Mouse (Mus musculus) hindbrain, embryonic 12.5 days (tissue): Measurements from ENCODE around the gene Ss18l2. TPM values are rescaled to one million over a fixed set of nuclear protein-coding genes. Genes with fewer than 3 reads are reported as not detected.

Experiments used
- ATAC-seq: fragments of 200-750 bp; cut with Nextera tagmentation; 2 replicates; pipeline ENCODE4 v1.8.0; 2017; ENCODE audit warnings: moderate TSS enrichment; ENCODE audit not compliant: low FRiP score
- H3K27ac ChIP-seq: fragments of 300-500 bp; sonication (generic); 2 replicates; pipeline ENCODE4 v1.5.1; 2016; ENCODE audit warnings: mild to moderate bottlenecking
- H3K27me3 ChIP-seq: fragments of 300-500 bp; sonication (generic); 2 replicates; pipeline ENCODE4 v1.6.1; 2016; ENCODE audit warnings: mild to moderate bottlenecking
- H3K36me3 ChIP-seq: fragments of 300-500 bp; sonication (generic); 2 replicates; pipeline ENCODE4 v1.6.1; 2016; ENCODE audit warnings: mild to moderate bottlenecking
- H3K4me1 ChIP-seq: fragments of 300-500 bp; sonication (generic); 2 replicates; pipeline ENCODE4 v1.6.1; 2016
- H3K4me2 ChIP-seq: fragments of 300-500 bp; sonication (generic); replicated peaks from 2 replicates; pipeline ENCODE4 v1.6.1; 2016; ENCODE audit warnings: mild to moderate bottlenecking
- H3K4me3 ChIP-seq: fragments of 300-500 bp; sonication (generic); 2 replicates; pipeline ENCODE4 v1.5.1; 2016; ENCODE audit warnings: mild to moderate bottlenecking
- H3K9ac ChIP-seq: fragments of 300-500 bp; sonication (generic); 2 replicates; pipeline ENCODE4 v1.6.1; 2016; ENCODE audit warnings: mild to moderate bottlenecking, moderate library complexity
- H3K9me3 ChIP-seq: fragments of 300-500 bp; sonication (generic); replicated peaks from 2 replicates; pipeline ENCODE4 v1.6.1; 2016; ENCODE audit warnings: mild to moderate bottlenecking
- WGBS: fragments of 180-500 bp; shearing (Covaris S2); methylation state at CpG from one replicate; pipeline ENCODE4 v1.1.7; 2016; 5-methylcytosine and 5-hydroxymethylcytosine counted together
- polyA plus RNA-seq: library from polyadenylated mRNA; unstranded; fragments of >200 nt; fragmentation: Nextera tagmentation; extraction: Ambion mirVana; gene quantifications from 2 replicates; pipeline ENCODE4 v1.2.1, GENCODE M21; 2016

Gene Ss18l2
- polyA plus RNA-seq, 1 experiment from 2014 or later, result 130 TPM

GRCm38 (mm10) chr9:121704646-121705625 is 5.2 kb upstream of the Ss18l2 start, which contains the start of gene Sec22c:
Gene Sec22c (minus strand): TSS chr9:121705490.
- 2% methylated on average over 63 of the region's 69 CpGs for WGBS
- 0 out of 2 replicates have a peak, but pooled peaks cover 6% of the 10 kb centered on the region for H3K36me3 ChIP-seq
- ATAC-seq, result peak; percentile 98
- 0 out of 2 replicates have a peak, but pooled peaks cover 3% of the 10 kb centered on the region for H3K27me3 ChIP-seq
- peaks cover 34% of the 10 kb centered on the region for H3K4me1 ChIP-seq
- peak within 1 kb of the TSS; percentile 93 for H3K4me2 ChIP-seq
- H3K4me3 ChIP-seq, result peak within 1 kb of the TSS; percentile 83
- no peaks in the 10 kb centered on the region for H3K9me3 ChIP-seq
- H3K27ac ChIP-seq, result peak within 1 kb of the TSS; percentile 79
- peak within 1 kb of the TSS; percentile 86 for H3K9ac ChIP-seq

- Histone ChIP-seq H3K36me3 (no peaks in the 10 kb centered on the region), H3K4me2 (no peak overlapping the region), H3K9ac (no peak overlapping the region), H3K27ac (no peak overlapping the region), H3K9me3 (no peaks in the 10 kb centered on the region), H3K27me3 (0 out of 2 replicates have a peak, but pooled peaks cover 3% of the 10 kb centered on the region), H3K4me3 (no peak overlapping the region), H3K4me1 (peaks cover 39% of the 10 kb centered on the region)
- ATAC-seq, result no peak
- WGBS, result 83% methylated on average over 6 of the region's 6 CpGs
Observed at GRCm38 (mm10) chr9:121706029-121706675, 4.0 kb upstream of the Ss18l2 start.

- Histone ChIP-seq H3K4me3 (no peak overlapping the region), H3K36me3 (peaks cover 2% of the 10 kb centered on the region), H3K4me1 (peaks cover 48% of the 10 kb centered on the region), H3K27ac (no peak overlapping the region), H3K4me2 (no peak overlapping the region), H3K9me3 (no peaks in the 10 kb centered on the region), H3K9ac (no peak overlapping the region), H3K27me3 (0 out of 2 replicates have a peak, but pooled peaks cover 3% of the 10 kb centered on the region)
- 68% methylated on average over 6 of the region's 6 CpGs for WGBS
- ATAC-seq, result no peak
Observed at GRCm38 (mm10) chr9:121707801-121708200, 2.3 kb upstream of the Ss18l2 start.

GRCm38 (mm10) chr9:121708506-121709486 is 1.3 kb upstream of the Ss18l2 start:
- peaks cover 39% of the 10 kb centered on the region for H3K4me1 ChIP-seq
- H3K27me3 ChIP-seq, result 0 out of 2 replicates have a peak, but pooled peaks cover 3% of the 10 kb centered on the region
- H3K9ac ChIP-seq, result peak overlapping the region; percentile 35; the same call in 1 of the 2 replicates
- H3K4me3 ChIP-seq, result no peak overlapping the region
- H3K36me3 ChIP-seq, result peaks cover 12% of the 10 kb centered on the region
- WGBS, result 69% methylated on average over 7 of the region's 7 CpGs
- H3K4me2 ChIP-seq, result no peak overlapping the region
- ATAC-seq, result no peak
- no peak overlapping the region for H3K27ac ChIP-seq
- no peaks in the 10 kb centered on the region for H3K9me3 ChIP-seq

- Histone ChIP-seq H3K36me3 (peaks cover 12% of the 10 kb centered on the region), H3K4me3 (peak overlapping the region; percentile 88), H3K9me3 (no peaks in the 10 kb centered on the region), H3K27me3 (0 out of 2 replicates have a peak, but pooled peaks cover 3% of the 10 kb centered on the region), H3K4me1 (peaks cover 27% of the 10 kb centered on the region), H3K4me2 (peak overlapping the region; percentile 78), H3K9ac (peak overlapping the region; percentile 80), H3K27ac (peak overlapping the region; percentile 94)
- ATAC-seq, result peak; percentile 59
- WGBS, result 0% methylated on average over 18 of the region's 18 CpGs
Observed at GRCm38 (mm10) chr9:121710584-121710975, 451 bp downstream of the Ss18l2 start.

DNA sequence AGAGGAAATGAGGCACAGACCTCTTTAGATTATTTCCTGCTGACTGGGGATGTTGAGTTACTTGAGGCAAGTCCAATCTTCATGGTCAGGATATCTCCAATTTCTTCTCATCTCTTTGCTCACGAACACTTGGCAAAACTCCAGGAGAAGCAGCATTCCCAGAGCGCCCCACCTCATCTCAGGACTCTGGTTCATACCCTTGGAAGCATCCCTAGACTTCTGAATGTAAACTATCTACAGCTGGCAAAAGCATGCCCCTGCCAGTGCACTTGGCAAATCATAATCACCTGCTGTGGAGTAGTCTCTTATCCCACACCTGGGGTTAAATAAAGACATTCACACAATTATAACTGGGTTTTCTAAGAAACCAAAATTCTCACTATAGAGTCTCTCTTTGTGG is 6.9 kb downstream of the Ss18l2 start:
- H3K27me3 ChIP-seq, result no peaks in the 10 kb centered on the region
- no peak overlapping the region for H3K27ac ChIP-seq
- WGBS, result 82% methylated on average over 2 of the region's 2 CpGs
- no peak overlapping the region for H3K4me2 ChIP-seq
- peaks cover 12% of the 10 kb centered on the region for H3K36me3 ChIP-seq
- no peak overlapping the region for H3K4me3 ChIP-seq
- ATAC-seq, result no peak
- H3K9me3 ChIP-seq, result no peaks in the 10 kb centered on the region
- H3K9ac ChIP-seq, result no peak overlapping the region
- H3K4me1 ChIP-seq, result peaks cover 13% of the 10 kb centered on the region

DNA sequence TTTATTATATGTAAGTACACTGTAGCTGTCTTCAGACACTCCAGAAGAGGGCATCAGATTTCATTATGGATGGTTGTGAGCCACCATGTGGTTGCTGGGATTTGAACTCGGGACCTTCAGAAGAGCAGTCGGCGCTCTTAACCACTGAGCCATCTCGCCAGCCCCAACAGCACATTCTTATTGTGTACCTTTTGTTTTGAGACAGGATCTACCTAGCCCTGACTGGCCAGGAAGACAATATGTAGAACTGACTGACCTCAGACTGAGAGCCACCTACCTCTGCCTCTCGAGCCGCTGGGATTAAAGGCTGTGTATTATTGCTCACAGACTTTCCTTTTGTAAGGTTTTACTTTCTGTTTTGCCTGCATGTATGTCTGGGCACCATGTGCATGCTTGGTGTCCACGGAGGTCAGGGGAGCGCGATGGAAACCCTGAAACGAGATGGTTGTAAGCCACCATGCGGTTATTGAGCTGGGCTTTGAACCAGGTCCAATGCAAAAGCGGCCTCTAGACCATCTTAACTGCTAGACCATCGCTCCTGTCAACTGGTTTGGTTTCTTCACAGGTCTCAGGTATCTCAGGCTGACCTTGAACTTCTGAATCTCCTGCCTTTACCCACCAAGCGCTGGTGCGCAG is 8.1 kb downstream of the Ss18l2 start:
- Histone ChIP-seq H3K36me3 (peaks cover 7% of the 10 kb centered on the region), H3K27me3 (no peaks in the 10 kb centered on the region), H3K27ac (peak overlapping the region; percentile 98), H3K9me3 (no peaks in the 10 kb centered on the region), H3K9ac (peak overlapping the region; percentile 63), H3K4me2 (peak overlapping the region; percentile 58), H3K4me3 (peak overlapping the region; percentile 96), H3K4me1 (peaks cover 8% of the 10 kb centered on the region)
- ATAC-seq, result peak; percentile 29; the same call in 1 of the 2 replicates
- 66% methylated on average over 15 of the region's 15 CpGs for WGBS

DNA sequence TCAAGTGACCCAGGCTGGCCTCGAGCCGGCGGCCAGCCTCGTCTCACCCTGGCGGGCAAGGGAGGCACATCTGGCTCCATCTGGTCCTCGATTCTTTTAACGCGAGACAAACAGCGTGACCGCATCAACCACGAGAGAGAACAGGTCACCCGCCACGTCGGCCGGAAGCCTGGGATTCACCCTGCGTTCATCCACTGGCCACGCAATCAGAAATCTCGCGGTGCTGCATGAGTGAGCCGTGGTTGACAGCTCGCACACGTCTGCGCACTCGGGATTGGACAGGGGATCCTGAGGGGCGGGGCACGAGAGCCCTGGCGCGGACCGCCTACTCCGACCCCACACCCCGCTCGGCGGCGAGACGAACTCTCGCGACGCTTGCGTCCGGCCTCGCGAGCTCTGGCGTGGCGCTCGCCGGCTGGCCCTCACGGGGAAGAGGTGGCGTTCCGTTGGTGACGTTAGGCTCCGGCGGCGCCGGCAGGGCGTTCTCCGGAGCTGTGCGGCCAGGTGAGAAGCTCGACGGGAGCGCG is 8.7 kb downstream of the Ss18l2 start, which contains the start of gene Nktr:
TSS of gene Nktr (plus strand) at position 378 of the 527 bp plus-strand sequence.
- peak within 1 kb of the TSS; percentile 96 for H3K4me3 ChIP-seq
- peak within 1 kb of the TSS; percentile 98 for H3K9ac ChIP-seq
- no peaks in the 10 kb centered on the region for H3K27me3 ChIP-seq
- peaks cover 8% of the 10 kb centered on the region for H3K4me1 ChIP-seq
- no peaks in the 10 kb centered on the region; the same call in 1 of the 2 replicates for H3K36me3 ChIP-seq
- 0% methylated on average over 56 of the region's 61 CpGs for WGBS
- no peaks in the 10 kb centered on the region for H3K9me3 ChIP-seq
- peak within 1 kb of the TSS; percentile 98 for H3K27ac ChIP-seq
- H3K4me2 ChIP-seq, result peak within 1 kb of the TSS; percentile 93
- ATAC-seq, result peak; percentile 99

GRCm38 (mm10) chr9:121719347-121720331 is 9.5 kb downstream of the Ss18l2 start:
- no peaks in the 10 kb centered on the region for H3K9me3 ChIP-seq
- peak overlapping the region; percentile 93 for H3K4me2 ChIP-seq
- H3K4me1 ChIP-seq, result peaks cover 8% of the 10 kb centered on the region
- H3K27ac ChIP-seq, result peak overlapping the region; percentile 98
- H3K4me3 ChIP-seq, result peak overlapping the region; percentile 96
- H3K9ac ChIP-seq, result peak overlapping the region; percentile 98
- H3K36me3 ChIP-seq, result no peaks in the 10 kb centered on the region
- peak; percentile 73 for ATAC-seq
- no peaks in the 10 kb centered on the region for H3K27me3 ChIP-seq
- under 1% methylated on average over 63 of the region's 87 CpGs for WGBS

- Histone ChIP-seq H3K4me3 (no peak overlapping the region), H3K4me1 (no peaks in the 10 kb centered on the region), H3K27ac (no peak overlapping the region), H3K9me3 (no peaks in the 10 kb centered on the region), H3K36me3 (peaks cover 52% of the 10 kb centered on the region), H3K27me3 (no peaks in the 10 kb centered on the region), H3K9ac (no peak overlapping the region), H3K4me2 (no peak overlapping the region)
- no peak for ATAC-seq
- WGBS, result 91% methylated on average over 6 of the region's 6 CpGs
Observed at GRCm38 (mm10) chr9:121740490-121740889, 30.4 kb downstream of the Ss18l2 start.
